Mouse (Mus musculus): ENCODE data around the gene H2al1k. TPM values are rescaled to one million over a fixed set of nuclear protein-coding genes. Genes with fewer than 3 reads are reported as not detected.

The H2al1k gene
- polyA plus RNA-seq, 1 experiment from 2014 or later = not detected

Other genes with a start within 250 kb of the H2al1k start
- not detected in 2 replicates for gene 4930402K13Rik, start 246.1 kb upstream of the H2al1k start, polyA plus RNA-seq (2016; fragmentation: Nextera tagmentation; extraction: Ambion mirVana)
- gene Lancl3, start 150.7 kb upstream of the H2al1k start, polyA plus RNA-seq (2016; fragmentation: Nextera tagmentation; extraction: Ambion mirVana) = 0.45 and 0.69 TPM in 2 replicates
- not detected in 2 replicates for gene Gm14862, start 93.7 kb upstream of the H2al1k start, polyA plus RNA-seq (2016; fragmentation: Nextera tagmentation; extraction: Ambion mirVana)
- 1.5 and 2.0 TPM in 2 replicates for gene Xk, start 77.9 kb upstream of the H2al1k start, polyA plus RNA-seq (2016; fragmentation: Nextera tagmentation; extraction: Ambion mirVana)
- gene H2al1m, start 66.9 kb upstream of the H2al1k start, polyA plus RNA-seq (2016; fragmentation: Nextera tagmentation; extraction: Ambion mirVana) = not detected in 2 replicates
- 0.71 and 1.00 TPM in 2 replicates for gene Cybb, start 137.1 kb downstream of the H2al1k start, polyA plus RNA-seq (2016; fragmentation: Nextera tagmentation; extraction: Ambion mirVana)
- gene H2al1o, start 221.8 kb downstream of the H2al1k start, polyA plus RNA-seq (2016; fragmentation: Nextera tagmentation; extraction: Ambion mirVana) = not detected in 2 replicates